Mouse (Mus musculus) cerebellum, adult 8-10 months (tissue): Measurements from ENCODE around the gene Bcl2l14.

Experiments used
- DNase-seq: peaks from one replicate; pipeline ENCODE4 v3.0.0; 2022

Bcl2l14 gene

DNA sequence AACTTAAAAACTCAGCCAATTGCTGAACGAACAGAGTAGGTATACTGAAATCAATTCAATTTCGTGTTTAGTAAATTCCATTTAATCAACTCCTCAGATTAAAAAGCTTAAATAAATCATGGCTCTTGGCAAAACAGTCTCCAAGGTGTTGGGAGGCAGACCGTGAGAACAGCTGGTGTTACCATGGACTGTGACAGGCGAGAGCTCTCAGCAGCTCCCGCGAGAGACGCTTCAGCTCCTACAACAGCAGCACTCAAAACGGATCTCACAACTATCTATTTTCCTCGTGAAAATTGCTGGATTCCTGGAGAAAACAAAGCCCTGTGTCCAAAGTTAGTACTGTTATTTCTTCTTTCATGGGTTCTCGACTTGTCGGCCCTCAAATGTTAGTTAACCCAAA, 53.8 kb downstream of the Bcl2l14 start:
- no peak for DNase-seq

DNA sequence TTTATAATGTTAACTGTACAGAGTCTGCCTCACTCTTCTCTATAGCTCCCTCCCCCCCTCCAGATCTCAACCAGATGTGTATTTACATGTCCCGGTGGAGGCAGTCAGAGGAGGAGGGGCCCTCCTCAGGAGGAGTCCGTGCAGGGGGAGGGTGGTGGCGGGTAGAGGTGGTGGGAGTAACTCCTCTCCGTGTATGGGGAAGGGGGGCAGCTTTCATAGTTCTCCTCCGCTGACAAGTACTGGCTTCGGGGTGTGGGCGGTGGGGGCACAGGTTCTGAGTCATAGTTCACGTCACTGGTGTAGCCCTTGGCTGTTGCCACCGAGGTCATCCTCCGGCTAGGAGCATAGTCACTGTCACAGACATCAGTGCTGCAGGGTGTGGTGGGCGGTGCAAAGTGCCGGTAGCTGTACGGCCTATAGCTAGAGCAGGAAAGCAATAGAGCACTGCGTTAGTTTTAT, 54.6 kb downstream of the Bcl2l14 start:
- no peak for DNase-seq

DNA sequence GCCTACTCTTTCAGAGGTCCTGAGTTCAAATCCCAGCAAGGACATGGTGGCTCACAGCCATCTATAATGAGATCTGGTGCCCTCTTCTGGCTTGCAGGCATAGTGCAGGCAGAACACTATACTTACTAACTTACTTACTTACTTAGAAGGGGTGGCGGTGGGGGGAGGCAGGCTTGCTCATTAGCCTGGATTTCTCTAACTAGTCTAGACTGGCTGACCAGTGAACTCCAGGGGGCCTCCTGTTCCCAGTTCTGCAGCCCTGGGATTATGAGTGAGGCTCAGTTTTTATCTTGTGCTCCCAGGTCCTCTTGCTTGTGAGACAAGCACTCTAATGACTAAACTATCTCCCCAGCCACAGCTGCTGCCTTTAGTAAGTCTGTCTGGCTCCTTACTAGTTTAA, 58.0 kb downstream of the Bcl2l14 start:
- DNase-seq = no peak

DNA sequence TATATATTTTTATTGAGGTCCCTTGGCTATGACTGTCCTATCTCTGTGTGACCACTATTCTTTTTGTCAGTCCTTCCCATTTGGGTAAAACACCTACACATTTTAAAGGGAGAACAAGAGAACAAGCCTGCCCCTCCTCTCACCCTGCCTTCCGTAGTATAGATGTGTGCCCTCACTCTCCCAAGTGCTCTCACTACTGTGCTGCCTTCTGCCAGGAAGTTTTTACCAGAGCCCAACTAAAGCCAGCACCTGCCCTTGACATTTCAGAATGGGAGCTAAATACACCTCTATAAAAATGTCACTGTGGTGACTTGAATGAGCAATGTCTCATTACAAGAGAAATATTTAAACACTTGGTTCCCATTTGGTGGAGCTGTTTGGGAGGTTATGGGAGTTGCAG, 62.3 kb downstream of the Bcl2l14 start:
- no peak for DNase-seq

DNA sequence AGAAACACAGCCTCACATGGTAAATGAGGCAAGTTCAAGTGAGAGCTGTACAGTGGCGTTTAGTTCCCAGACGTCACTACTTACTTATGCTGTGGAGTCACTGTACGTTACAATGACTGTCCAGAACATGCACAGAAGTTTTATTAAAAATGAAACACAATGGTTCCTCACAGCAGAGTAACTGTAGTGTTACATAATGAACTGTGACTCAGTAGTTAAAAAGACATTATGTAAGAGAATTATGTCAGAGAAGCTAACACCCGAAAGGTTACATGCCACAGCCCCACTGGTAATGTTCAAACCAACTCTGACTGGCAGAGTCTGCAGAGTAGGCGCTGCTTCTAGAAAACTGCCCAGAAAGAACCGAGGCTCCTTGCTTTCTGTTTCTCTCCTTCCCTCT, 65.1 kb downstream of the Bcl2l14 start:
- DNase-seq = no peak

DNA sequence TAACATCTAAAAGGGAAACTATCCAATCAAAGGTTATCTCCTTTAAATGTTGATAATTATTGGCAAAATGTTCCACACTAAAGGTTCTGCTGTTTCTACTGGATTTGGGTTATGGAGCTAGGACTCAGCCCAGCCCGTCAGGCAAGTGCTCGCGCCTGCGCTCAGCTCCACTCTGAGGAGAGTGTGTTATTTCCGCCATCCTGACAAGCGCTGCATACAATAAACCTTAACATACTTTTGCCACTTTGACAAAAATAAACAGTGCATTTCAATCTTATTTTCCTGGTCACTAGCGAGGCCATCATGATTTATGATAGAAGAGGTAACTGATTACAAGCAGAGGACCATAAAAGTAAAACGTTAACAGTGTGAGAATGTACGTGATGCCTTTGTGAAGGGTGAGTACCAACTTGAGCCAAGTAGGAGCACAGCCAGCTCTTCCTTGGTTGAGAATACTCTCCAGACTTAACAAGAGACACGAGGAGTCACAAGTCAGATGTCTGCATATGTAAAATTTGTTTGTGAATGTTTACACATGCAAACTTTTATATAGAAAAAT, 70.6 kb downstream of the Bcl2l14 start:
- no peak for DNase-seq

DNA sequence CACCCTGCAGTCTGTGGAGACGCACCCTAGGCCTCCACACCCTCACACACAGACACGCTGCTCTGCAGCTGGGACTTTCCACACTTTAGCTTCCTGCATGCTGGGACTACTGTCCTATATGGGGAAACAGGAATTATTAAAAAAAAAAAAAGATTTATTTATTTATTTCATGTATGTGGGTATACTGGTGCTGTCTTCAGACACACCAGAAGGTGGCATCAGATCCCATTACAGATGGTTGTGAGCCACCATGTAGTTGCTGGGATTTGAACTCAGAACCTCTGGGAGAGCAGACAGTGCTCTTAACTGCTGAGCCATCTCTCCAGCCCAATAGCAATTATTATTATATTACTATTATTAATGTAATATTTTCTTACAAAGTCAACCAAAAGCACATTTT, 73.2 kb downstream of the Bcl2l14 start:
- DNase-seq = no peak

DNA sequence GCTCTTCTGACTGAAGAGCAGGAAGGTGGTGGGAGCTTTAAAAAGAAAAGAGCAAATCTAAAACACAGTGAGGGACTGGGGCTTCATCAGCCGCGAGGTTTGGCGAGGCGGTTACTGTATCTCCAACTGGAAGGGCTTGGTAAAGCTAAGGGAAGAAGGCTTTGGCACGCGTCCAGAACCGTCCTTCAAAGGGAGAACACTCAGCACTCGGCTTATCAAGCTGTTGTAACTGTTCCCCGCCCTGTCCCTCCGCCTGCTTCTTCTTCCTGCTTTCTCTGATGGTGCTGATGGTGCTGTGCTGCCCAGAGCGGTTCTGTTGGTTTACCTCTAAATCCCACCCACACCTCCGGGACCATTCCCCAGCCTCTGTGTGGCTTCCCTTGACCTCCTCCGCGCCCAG, 74.7 kb downstream of the Bcl2l14 start:
- peak; percentile 16 for DNase-seq

DNA sequence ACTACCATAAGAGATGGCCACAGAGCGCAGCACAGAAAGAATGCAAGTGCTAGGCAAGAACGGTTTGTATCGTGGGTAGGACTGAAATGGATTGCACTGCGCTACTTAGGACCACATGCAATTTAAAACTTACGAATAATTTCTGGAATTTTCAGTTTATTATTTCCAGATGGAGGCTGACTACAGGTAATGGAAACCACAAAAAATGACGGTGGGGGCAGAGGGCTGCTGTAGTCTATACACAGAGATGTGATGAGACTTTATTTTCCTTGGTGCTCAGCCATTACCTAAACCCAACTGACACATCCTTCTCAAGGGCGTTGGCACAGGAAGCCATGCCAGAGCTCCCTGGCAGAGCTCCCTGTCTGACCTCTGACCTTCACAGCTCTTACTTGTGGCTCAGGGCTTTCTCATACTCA, 77.0 kb downstream of the Bcl2l14 start:
- DNase-seq = no peak

DNA sequence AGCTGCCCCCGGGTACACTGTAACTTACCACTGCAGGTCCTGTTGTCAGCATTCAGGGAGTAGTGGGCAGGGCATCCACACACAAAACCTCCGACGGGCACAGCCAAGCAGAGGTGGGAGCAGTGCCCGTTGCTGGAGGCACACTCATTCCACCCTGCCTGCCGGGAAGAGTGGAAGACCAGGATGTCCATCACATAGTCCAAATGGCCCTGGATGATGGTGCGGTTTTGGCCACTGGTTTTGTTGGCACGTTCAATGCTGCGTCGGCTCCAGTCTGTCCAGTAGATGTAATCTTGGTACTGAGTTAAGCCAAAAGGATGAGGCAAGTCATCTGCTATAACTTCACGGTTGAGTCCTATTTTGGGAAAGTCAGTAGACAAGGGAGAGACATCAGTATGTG, 83.4 kb downstream of the Bcl2l14 start:
- DNase-seq = no peak

DNA sequence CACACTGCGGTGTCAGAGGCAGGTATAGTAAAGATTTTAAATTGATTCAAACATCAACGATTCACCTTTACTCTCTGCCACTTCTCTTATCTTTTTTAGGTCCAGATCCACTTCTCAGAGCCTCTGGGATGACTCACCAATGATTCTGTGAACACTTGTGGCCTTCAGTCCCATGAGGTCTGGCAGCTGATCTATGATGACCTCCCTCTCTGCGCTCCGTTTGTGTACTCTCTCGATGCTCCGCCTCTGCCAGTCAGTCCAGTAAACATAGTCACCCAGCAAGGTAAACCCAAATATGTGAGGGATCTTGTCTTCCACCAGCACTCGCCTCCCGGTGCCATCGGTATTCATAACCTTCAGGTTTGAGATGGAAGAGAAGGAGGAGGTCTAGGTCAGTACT, 90.2 kb downstream of the Bcl2l14 start:
- DNase-seq = no peak
